Mouse (Mus musculus): ENCODE measurements around the gene Nxf3. TPM values are rescaled to one million over a fixed set of nuclear protein-coding genes. Genes with fewer than 3 reads are reported as not detected.

The Nxf3 gene
- under 1 TPM; 0.05 to 0.54 TPM for polyA plus RNA-seq (2012; fragmentation: generic; extraction: Trizol)

GRCm38 (mm10) chrX:136085155-136085554 lies at the start of gene Nxf3:
TSS of gene Nxf3 (minus strand) at chrX:136085255.

GRCm38 (mm10) chrX:136068020-136068419 lies 17.0 kb downstream of the Nxf3 start, which contains the start of gene Bex2:
TSS of gene Bex2 (minus strand) at chrX:136068236.

GRCm38 (mm10) chrX:136032799-136033763 lies 52.0 kb downstream of the Nxf3 start, which contains the start of gene Arxes1:
TSS of gene Arxes1 (plus strand) at chrX:136033367.

Other genes starting within 250 kb of the Nxf3 start
- gene Gprasp2, start 246.2 kb downstream of the Nxf3 start, polyA plus RNA-seq (2012; fragmentation: generic; extraction: Trizol), result under 1 TPM in 1 of 2 experiments, not detected in 1; 0.01 TPM
- gene Arxes2, start 91.4 kb downstream of the Nxf3 start, polyA plus RNA-seq (2012; fragmentation: generic; extraction: Trizol), result under 1 TPM; 0.06 to 0.27 TPM
- not detected for gene Arxes1, start 51.9 kb downstream of the Nxf3 start, polyA plus RNA-seq (2012; fragmentation: generic; extraction: Trizol)
- under 1 TPM in 1 of 2 experiments, not detected in 1; 0.02 TPM for gene Bex2, start 17.0 kb downstream of the Nxf3 start, polyA plus RNA-seq (2012; fragmentation: generic; extraction: Trizol)
- gene Bex4, start 53.7 kb upstream of the Nxf3 start, polyA plus RNA-seq (2012; fragmentation: generic; extraction: Trizol), result not detected
- gene Tceal8, start 87.1 kb upstream of the Nxf3 start, polyA plus RNA-seq (2012; fragmentation: generic; extraction: Trizol), result 10 to 100 TPM; 23.0 to 36.2 TPM
- gene Tceal5, start 118.6 kb upstream of the Nxf3 start, polyA plus RNA-seq (2012; fragmentation: generic; extraction: Trizol), result not detected
- not detected for gene Tceal7, start 129.5 kb upstream of the Nxf3 start, polyA plus RNA-seq (2012; fragmentation: generic; extraction: Trizol)
- under 1 TPM in 1 of 2 experiments, not detected in 1; 0.06 TPM for gene Bex1, start 130.3 kb upstream of the Nxf3 start, polyA plus RNA-seq (2012; fragmentation: generic; extraction: Trizol)
- 10 to 100 TPM; 15.1 to 99.1 TPM for gene Tceal9, start 159.8 kb upstream of the Nxf3 start, polyA plus RNA-seq (2012; fragmentation: generic; extraction: Trizol)
- 100 to 1,000 TPM; 334 to 420 TPM for gene Bex3, start 185.0 kb upstream of the Nxf3 start, polyA plus RNA-seq (2012; fragmentation: generic; extraction: Trizol)